Mouse (Mus musculus): Measurements from ENCODE around the gene Micu2.

Gene Micu2

DNA sequence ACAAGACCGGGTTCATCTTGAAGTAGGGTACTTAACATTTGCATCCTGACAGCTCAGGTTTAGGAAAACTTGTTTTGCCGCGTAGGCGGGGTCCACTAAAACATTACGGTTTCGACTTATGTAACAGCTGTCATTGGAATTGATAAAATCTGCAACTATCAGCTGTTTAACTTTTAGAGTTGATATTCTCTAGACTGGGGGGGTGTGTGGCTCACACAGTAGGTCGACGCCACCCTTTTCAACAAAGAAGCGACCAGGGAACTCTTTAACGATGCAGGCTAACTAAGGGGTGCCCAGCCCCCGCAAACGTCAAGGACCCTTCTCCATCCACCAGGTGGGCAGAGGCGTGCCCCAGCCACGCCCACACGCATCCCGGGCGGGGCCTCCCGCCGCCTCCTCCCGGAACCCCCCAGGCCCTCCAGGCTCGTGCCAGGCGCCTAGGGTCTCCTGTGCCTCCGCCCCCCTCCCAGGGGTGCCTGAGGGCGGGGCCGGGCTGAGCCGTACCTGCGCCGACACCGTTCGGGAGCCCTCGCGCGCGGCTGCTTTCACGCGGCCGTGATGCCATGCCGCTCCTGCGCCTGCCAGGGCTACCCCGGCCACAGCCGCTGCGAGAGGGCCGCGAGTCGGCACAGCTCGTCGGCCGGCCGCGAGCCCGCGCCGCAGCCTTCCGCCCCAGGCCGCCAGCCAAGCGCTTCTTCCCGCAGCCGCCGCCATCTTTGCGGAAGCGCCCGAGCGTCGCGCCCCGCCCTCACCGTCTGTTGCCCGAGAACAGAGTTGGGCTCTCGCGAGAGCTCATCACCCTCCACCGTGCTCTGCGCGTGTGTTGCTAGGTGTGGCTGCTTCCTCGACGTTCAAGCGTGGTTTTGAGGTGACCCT is at the start of gene Micu2:
Micu2 (minus strand) TSS at position 737 of the 876 bp plus-strand sequence.
- DNase-seq (ENCODE audit: low spot score in 2 of 2), result peak; percentile 66 to 70

DNA sequence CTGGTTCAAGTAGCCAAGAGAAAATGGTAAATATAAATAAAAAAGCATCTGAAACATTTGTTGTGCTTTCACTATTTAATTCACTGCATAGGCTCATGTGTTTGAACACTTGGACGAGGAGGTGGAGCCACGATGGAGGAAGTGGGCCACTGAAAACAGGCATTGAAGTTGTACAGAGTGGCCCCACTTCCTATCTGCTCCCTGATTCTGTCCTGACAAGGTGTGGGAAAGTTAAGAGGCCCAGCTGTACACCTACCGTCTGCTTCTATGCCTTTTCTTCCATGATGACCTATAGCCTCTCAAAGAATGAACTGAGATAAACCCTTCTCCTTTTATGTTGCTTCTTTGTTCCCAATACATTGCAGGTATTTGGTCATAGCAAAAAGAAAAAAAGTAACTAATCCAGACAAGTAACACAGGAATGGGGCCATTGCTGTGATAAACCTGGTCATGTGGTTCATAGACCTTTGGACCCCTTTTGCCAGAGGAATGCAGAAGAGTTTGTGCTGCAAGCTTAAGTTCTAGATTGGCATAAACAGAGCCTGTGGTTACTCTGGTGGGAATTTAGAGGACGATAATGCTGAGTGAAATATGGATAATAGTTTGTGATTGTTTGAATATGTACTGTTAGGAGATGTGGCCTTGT is 47.7 kb upstream of the Micu2 start:
- no peak for DNase-seq (ENCODE audit: low spot score in 2 of 2)

DNA sequence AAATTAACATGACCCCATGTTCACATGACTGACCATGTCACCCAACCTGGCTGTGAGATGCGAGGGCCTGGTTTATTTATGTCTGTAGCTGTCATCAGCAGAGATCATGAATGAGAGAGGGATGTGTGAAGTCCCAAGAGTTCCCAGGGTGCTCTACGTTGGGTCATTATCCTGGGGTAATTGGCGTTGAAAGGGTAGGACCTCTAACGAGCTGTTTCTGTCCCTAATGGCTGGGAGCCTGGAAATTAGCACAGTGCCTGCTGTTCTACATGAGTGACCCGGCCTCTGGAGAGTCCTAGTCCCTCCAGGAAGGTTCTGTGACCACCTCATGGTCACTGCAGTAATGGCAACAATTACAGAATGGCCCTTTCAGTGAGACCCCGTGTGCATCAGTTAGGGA is 37.1 kb upstream of the Micu2 start:
- no peak for DNase-seq (ENCODE audit: low spot score in 2 of 2)

GRCm38 (mm10) chr14:58034567-58034966 is 35.5 kb upstream of the Micu2 start:
- DNase-seq (ENCODE audit: low spot score in 2 of 2), result peak in 1 of 2 experiments; percentile 51

DNA sequence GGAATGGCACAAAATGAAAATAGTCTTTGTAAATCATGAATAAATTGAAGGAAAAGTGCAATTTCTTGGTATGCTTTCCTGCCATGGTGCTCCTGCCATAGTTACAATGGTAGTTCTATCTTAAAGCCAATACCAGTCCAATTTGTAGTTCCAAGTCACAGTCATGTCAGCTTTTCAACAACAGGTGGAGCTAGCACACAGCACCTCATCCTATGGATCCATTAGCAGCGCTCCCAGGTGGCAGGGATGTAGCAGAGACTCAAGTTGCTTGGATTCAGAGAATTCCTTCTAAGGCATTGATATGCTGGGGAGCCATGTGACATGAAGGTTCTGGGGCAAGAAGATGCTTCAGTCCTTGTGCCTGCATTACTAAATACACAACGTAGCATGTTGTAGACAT is 19.8 kb upstream of the Micu2 start:
- no peak for DNase-seq (ENCODE audit: low spot score in 2 of 2)

- DNase-seq (ENCODE audit: low spot score in 2 of 2), result no peak
These were observed 4.8 kb upstream of the Micu2 start for GRCm38 (mm10) chr14:58003852-58004251.

DNA sequence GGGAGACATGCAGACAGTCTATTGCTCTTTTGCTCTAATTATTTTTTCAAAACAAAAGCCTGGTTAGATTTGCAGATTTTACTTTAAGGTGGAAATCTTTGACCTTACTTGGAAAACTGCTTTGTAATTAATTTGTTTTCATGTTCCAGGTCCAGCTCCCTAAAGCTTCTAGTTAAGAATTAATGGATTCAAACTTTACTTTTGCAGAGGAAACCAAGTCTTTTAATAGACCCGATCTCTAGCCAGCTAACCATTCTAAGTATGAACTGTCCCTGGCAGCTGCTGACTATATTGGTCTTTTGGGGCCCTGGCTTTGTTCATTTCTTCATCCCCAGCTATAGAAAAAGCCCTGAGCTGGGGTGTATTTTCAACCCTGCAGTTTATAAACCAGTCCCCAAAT is 3.1 kb upstream of the Micu2 start:
- DNase-seq (ENCODE audit: low spot score in 2 of 2), result no peak

DNA sequence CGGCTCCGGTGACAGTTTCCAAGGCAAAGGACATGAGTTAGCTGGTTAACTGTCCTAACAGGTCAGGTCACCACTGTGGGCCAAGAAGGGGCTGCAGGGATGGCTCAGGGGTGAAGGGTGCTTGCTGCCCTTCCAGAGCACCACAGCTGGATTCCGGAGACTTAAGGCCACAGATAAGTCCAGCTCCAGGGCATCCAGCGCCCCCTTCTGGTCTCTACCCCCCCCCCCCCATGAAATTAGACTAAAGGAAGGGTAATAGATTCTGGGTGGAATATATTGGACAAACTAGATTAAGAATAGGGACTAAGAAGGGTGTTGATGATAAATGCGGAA is 306 bp upstream of the Micu2 start:
- no peak for DNase-seq (ENCODE audit: low spot score in 2 of 2)

DNA sequence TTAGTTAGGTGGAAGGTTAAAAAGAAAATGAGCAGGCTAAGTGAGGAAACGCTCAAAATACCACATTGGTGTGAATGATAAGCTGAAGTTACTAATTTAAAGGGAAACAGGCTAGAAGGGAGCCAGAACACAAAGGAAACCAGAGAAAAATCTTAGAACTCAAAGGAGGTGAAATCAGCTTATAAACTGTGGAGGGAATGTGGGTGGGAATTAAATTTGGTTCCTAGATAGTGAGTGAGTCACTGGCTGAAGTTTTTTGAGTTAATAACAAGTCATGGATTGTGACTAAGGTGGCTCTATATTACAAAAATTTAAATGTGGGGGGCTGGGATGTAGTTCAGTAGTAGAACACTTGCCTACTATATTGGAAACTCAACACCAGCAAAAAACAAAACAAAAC is 1.6 kb downstream of the Micu2 start:
- DNase-seq (ENCODE audit: low spot score in 2 of 2), result no peak

- DNase-seq (ENCODE audit: low spot score in 2 of 2), result no peak
These were observed 2.9 kb downstream of the Micu2 start for GRCm38 (mm10) chr14:57996210-57996609.

- no peak for DNase-seq (ENCODE audit: low spot score in 2 of 2)
These were observed 7.3 kb downstream of the Micu2 start for GRCm38 (mm10) chr14:57991761-57992160.

DNA sequence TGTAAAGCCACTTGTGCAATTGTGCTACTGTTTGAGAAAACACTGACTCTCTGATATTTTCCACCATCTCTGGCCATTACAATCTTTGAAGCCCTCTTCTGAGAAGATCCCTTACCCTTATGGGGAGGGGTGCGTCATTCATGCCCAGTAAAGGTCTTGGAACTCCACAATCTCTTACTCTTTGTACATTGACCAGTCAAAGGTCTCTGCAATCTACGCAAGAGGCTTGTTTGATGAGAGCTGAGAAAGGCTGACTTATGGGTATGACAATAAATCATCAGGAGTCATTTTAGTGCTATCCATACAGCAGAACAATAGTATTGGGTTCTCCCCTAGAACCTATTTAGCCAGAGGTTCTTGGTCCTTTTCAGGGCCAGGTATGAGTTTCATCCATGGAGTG is 9.9 kb downstream of the Micu2 start:
- DNase-seq (ENCODE audit: low spot score in 2 of 2), result no peak

GRCm38 (mm10) chr14:57985780-57986179 is 13.3 kb downstream of the Micu2 start:
- DNase-seq (ENCODE audit: low spot score in 2 of 2), result no peak

DNA sequence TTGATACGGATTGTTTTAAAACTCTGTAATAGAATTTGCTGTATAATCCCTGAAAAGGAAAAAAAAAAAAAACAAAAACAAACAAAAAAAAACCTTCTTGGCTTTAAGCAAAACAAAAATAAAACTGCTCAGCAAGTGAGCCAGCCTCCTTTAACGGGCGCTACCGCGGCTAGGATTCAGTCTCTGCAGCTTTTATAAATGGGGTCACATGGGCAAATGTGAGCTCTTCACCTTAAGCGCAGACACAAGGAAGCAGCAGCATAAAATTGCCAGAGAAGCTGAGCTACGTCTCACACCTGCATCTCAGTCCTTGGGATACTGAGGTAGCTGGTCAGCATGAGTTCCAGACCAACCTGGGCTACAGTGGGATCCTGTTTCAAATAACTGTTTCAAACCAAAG is 16.6 kb downstream of the Micu2 start:
- no peak for DNase-seq (ENCODE audit: low spot score in 2 of 2)

- DNase-seq (ENCODE audit: low spot score in 2 of 2), result no peak
These were observed 17.2 kb downstream of the Micu2 start for GRCm38 (mm10) chr14:57981720-57982418.

DNA sequence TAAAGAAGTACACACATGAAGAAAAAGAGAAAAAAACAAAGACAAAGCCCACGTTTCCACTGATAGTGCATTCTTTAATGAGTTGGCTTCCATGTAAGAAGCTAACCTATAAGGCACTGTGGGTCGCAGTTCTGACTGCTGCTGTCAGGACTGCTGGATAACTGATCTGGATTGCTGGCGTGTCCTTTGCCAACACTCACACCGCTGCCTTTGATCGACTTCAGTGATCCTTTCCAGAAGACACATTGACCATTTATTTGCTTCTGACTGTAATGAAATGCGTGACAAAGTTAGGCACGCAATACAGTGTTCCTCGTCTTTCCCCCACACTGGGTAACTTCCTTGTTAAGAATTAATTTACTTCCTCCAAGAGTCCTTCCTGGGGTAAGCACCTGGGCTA is 18.3 kb downstream of the Micu2 start:
- DNase-seq (ENCODE audit: low spot score in 2 of 2), result no peak

GRCm38 (mm10) chr14:57980179-57980578 is 18.9 kb downstream of the Micu2 start:
- no peak for DNase-seq (ENCODE audit: low spot score in 2 of 2)

DNA sequence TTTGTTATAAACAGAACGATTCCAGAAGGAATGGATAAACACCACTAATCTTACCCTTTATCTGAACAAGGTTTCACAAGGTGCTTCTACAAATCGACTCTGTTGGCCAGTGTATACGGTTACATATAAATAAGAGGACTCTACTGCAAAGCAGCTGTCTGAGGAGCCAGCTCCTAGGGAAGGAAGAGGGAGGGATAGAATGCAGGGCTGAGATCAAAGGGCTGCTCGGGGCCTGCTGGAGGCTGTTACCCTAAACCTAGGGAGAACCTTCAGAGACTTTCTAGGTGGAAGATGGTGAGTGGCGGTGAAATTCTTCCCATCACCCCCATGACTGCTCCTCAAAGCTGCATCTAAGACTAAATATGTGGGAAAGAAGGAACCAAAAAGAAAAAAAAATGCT is 20.9 kb downstream of the Micu2 start:
- DNase-seq (ENCODE audit: low spot score in 2 of 2), result no peak

DNA sequence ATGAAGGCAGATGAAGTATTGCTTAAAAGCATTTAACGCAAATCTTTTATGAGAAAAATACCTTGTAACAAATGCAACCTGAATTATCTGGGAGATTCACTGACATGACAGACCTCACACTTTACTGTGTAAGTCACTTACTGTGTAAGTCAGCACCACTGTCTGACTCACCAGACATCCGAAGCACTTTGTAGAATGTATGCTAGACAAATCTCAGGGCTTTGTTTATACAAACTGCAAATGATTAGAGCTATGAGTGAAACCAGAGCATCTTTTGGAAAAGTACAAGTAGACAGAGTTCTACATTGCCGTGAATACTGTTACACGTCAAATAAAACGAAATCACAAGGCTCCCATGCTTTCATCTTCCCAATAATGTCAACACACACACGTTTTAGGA is 23.4 kb downstream of the Micu2 start:
- no peak for DNase-seq (ENCODE audit: low spot score in 2 of 2)

DNA sequence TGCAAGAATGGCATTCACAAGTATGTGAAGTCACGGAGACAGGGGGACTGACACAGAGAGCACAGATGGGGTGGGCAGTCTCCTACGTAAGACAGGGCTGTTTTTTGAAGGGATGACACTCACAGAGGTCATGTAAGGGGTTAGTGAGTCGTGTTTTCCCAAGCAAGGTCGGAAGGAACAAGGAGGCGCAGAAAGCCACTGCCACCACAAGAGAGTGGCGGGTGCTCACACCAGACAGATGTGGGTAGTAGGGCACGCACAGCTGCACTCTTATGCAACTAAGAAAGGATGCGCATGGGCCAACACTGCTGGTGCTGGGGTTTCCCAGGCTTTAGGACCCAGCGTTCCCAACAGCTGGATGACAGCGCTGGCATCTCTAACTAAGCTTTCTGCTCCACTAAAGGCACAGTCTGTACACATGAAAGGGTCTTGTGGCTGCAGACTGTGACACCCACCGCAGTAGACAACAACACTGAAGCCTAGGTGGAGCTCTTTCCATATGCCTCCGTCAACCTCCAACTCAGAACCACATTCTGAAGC is 27.0 kb downstream of the Micu2 start:
- DNase-seq (ENCODE audit: low spot score in 2 of 2), result no peak

GRCm38 (mm10) chr14:57968873-57969272 is 30.2 kb downstream of the Micu2 start:
- DNase-seq (ENCODE audit: low spot score in 2 of 2), result no peak

DNA sequence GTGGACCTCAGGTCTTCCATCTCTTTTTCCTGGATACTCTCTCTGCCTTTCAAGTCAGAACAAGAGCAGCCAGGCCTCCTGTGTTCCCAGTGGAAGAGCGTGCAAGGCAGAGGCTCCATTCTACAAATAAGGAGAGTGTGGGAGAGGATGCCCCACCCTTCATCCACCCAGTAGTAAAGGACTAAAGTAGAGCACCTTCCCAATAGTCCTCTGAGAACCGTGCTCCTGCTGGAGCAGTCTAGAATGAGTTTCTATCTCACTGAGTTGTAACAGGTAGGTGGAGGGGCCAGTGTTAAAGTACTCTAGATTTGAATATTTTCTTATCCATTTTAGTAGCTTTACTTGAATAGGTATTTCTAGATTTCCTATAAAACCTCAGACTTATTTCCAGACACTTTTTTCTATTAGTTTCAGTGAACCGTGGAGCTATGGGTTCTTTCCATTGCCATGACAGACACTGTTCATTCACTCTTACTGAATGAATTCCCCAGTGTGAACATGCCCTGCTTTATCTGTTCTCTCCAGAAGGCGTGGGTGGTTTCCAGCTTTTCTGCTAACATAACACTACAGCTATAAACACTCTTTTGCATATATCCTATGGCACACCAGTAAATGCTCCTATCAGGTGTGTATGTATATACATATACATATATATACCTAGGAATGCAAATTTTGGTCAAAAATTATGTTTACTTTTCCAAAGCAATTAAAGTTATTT is 31.8 kb downstream of the Micu2 start:
- no peak for DNase-seq (ENCODE audit: low spot score in 2 of 2)
